Mouse (Mus musculus) CD4-positive, CD25-positive, alpha-beta regulatory T cell, adult 9 weeks (primary cell): ENCODE results near the gene Cox16. TPM values are rescaled to one million over a fixed set of nuclear protein-coding genes. Genes with fewer than 3 reads are reported as not detected.

Experiments
- polyA plus RNA-seq: library from polyadenylated mRNA; unstranded; fragments of 100-300 nt; shearing (Covaris generic); gene quantifications from one replicate; pipeline ENCODE4 v1.2.1, GENCODE M21; 2017

The Cox16 gene
- 188 TPM for polyA plus RNA-seq

GRCm38 (mm10) chr12:81484727-81485191 lies at the start of gene Cox16:
TSS of gene Cox16 (minus strand) at chr12:81485127.

GRCm38 (mm10) chr12:81532316-81533028 lies 47.5 kb upstream of the Cox16 start, which contains the start of the genes Gm20498 and Synj2bp:
TSS of gene Gm20498 (minus strand) at chr12:81532905.
TSS of gene Synj2bp (minus strand) at chr12:81532911.

GRCm38 (mm10) chr12:81421846-81422245 lies 63.1 kb downstream of the Cox16 start, which contains the start of gene Adam4:
TSS of gene Adam4 (minus strand) at chr12:81421946.

GRCm38 (mm10) chr12:81379364-81379763 lies 105.6 kb downstream of the Cox16 start, which contains the start of gene Gm4787:
TSS of gene Gm4787 (minus strand) at chr12:81379464.

GRCm38 (mm10) chr12:81332875-81333421 lies 152.0 kb downstream of the Cox16 start, which contains the start of gene Slc8a3:
TSS of gene Slc8a3 (minus strand) at chr12:81333180.

Other genes with a start within 250 kb of the Cox16 start
- not detected for gene Slc8a3, start 151.9 kb downstream of the Cox16 start, polyA plus RNA-seq
- gene Gm4787, start 105.7 kb downstream of the Cox16 start, polyA plus RNA-seq, result 0.55 TPM
- gene Adam4, start 63.2 kb downstream of the Cox16 start, polyA plus RNA-seq, result 0.46 TPM
- 15.1 TPM for gene Gm20498, start 47.8 kb upstream of the Cox16 start, polyA plus RNA-seq
- 66.7 TPM for gene Synj2bp, start 47.8 kb upstream of the Cox16 start, polyA plus RNA-seq
- gene Adam21, start 83.3 kb upstream of the Cox16 start, polyA plus RNA-seq, result not detected
- gene Med6, start 109.9 kb upstream of the Cox16 start, polyA plus RNA-seq, result 31.3 TPM
- gene Ttc9, start 146.1 kb upstream of the Cox16 start, polyA plus RNA-seq, result not detected